Mouse (Mus musculus) retina, embryonic 14.5 days (tissue): ENCODE data around the gene Vmn1r211.
"Not testable (repeated sequence)": the region's sequence is repeated elsewhere in the genome, so short reads cannot be mapped to it uniquely, and the experiment has no call there.

Experiments
- DNase-seq: peaks from one replicate; pipeline ENCODE4 v3.0.0-alpha.2; 2015; ENCODE audit warnings: low spot score

Vmn1r211 gene

GRCm38 (mm10) chr13:22857461-22857860, at the start of gene Vmn1r211:
TSS of gene Vmn1r211 (minus strand) at chr13:22857561.
- no peak for DNase-seq

GRCm38 (mm10) chr13:22884105-22884504, 26.7 kb upstream of the Vmn1r211 start, which contains the start of gene Vmn1r212:
TSS of gene Vmn1r212 (minus strand) at chr13:22884205.
- DNase-seq: no peak

GRCm38 (mm10) chr13:22879257-22879656, 21.9 kb upstream of the Vmn1r211 start:
- DNase-seq: no peak

GRCm38 (mm10) chr13:22854760-22855159, 2.6 kb downstream of the Vmn1r211 start:
- no peak for DNase-seq

- DNase-seq: no peak
These were observed 10.6 kb downstream of the Vmn1r211 start for GRCm38 (mm10) chr13:22846798-22847197.

- not testable (repeated sequence) for DNase-seq
These were observed 13.1 kb downstream of the Vmn1r211 start for GRCm38 (mm10) chr13:22844304-22844703.

GRCm38 (mm10) chr13:22831248-22831647, 26.1 kb downstream of the Vmn1r211 start, which contains the start of gene Vmn1r210:
TSS of gene Vmn1r210 (minus strand) at chr13:22831348.
- DNase-seq: no peak

- DNase-seq: not testable (repeated sequence)
These were observed 28.0 kb downstream of the Vmn1r211 start for GRCm38 (mm10) chr13:22829395-22829794.

GRCm38 (mm10) chr13:22821601-22822000, 35.8 kb downstream of the Vmn1r211 start:
- not testable (repeated sequence) for DNase-seq

- DNase-seq: not testable (repeated sequence)
These were observed 47.8 kb downstream of the Vmn1r211 start, which contains the start of gene Vmn1r209 for GRCm38 (mm10) chr13:22809582-22809981. TSS of gene Vmn1r209 (minus strand) at chr13:22809682.
